Comparison of ENCODE assay signal across 20 mouse cellular contexts in the genomic region with DNA sequence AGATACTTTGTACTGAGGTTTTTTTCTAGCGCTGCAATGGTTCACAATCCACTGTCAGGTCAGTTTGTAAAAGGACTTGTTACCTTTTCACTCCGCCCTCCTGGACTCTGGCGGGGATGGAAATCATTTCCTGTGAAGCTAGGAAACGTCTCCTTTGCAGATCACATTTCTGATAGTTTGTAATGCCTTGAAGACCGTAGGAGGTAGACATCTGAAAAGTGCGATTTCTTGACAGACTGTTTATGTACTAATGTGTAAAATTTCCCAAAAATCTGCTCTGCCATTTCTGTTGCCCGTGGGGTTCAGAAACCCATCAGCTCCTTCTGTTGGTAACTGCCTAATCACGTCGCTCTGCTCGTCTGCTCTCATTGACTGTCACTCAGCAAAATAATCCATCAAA.
DNase-seq lines count a peak whose midpoint lies in the region; ATAC-seq and TF ChIP-seq lines count a peak whose summit lies in the region.
"Had no signal": no experiment of that assay in that cellular context is flagged by ENCODE, and none has a peak within 500 bp of the region (broad histone marks: within the 10 kb centered on the region; RNA-seq: fewer than 3 reads in every experiment).

No protein-coding gene starts in this region.

- peaks cover 9% of the 10 kb centered on the region; the same call in 1 of the 2 replicates for H3K4me1 ChIP-seq in forebrain, embryonic 15.5 days
- H3K4me1 ChIP-seq in forebrain, embryonic 11.5 days (replicated peaks; ENCODE audit: control insufficient read depth, insufficient read depth, low read length): no peaks in the 10 kb centered on the region
- no peaks in the 10 kb centered on the region for H3K4me1 ChIP-seq in intestine, postnatal 0 days (replicated peaks; ENCODE audit: control insufficient read depth, insufficient read depth, low read length)
- H3K4me1 ChIP-seq: heart, embryonic 13.5 days; hindbrain, embryonic 15.5 days had no signal

- TF ChIP-seq POLR2A in brain, embryonic 14.5 days (IDR thresholded peaks at IDR 0.05; ENCODE audit: borderline replicate concordance, extremely low read depth, insufficient read depth, insufficient read length, poor library complexity, severe bottlenecking): no peak

- DNase-seq in forebrain, embryonic 11.5 days (ENCODE audit: low spot score): no peak
- DNase-seq in frontal cortex, postnatal 36 days (ENCODE audit: low spot score in 2 of 2): peak; percentile 21 to 28
- DNase-seq in frontal cortex, postnatal 25 days (ENCODE audit: low spot score in 2 of 2): no peak
- peak; percentile 71 for DNase-seq in brain, embryonic 14.5 days (ENCODE audit: low read depth)
- peak; percentile 31 for DNase-seq in telencephalon, adult 2 months (ENCODE audit: low read depth, low spot score)
- DNase-seq: adrenal gland, adult 2 months; adrenal gland, postnatal 25 days; cerebellum, adult 11-12 months; cerebellum, adult 9-10 months; cerebellum, postnatal 25 days; gastrocnemius, postnatal 36 days; heart, adult 11 months; heart, postnatal 36 days; kidney, adult 8-10 months had no signal

- no peak for ATAC-seq in forebrain, embryonic 15.5 days (replicated peaks)
- no peak for ATAC-seq in forebrain, embryonic 11.5 days (replicated peaks; ENCODE audit: low FRiP score)
- ATAC-seq in intestine, postnatal 0 days: no peak
- ATAC-seq: intestine, embryonic 16.5 days had no signal

- no peak overlapping the region for H3K4me2 ChIP-seq in forebrain, embryonic 15.5 days (replicated peaks)
- H3K4me2 ChIP-seq in forebrain, embryonic 11.5 days (ENCODE audit: low read depth, low read length, severe bottlenecking): no peak overlapping the region
- H3K4me2 ChIP-seq in intestine, postnatal 0 days (replicated peaks; ENCODE audit: low read depth): no peak overlapping the region
- H3K4me2 ChIP-seq: embryonic facial prominence, embryonic 12.5 days; heart, embryonic 13.5 days; hindbrain, embryonic 15.5 days had no signal

- 56% methylated on average over 10 of the region's 10 CpGs for WGBS in forebrain, embryonic 15.5 days
- WGBS in forebrain, embryonic 11.5 days: 79% methylated on average over 10 of the region's 10 CpGs
- WGBS in intestine, postnatal 0 days: 57% methylated on average over 10 of the region's 10 CpGs

- no peaks in the 10 kb centered on the region for H3K27me3 ChIP-seq in forebrain, embryonic 15.5 days
- no peaks in the 10 kb centered on the region for H3K27me3 ChIP-seq in forebrain, embryonic 11.5 days (ENCODE audit: control insufficient read depth, insufficient read depth, low read length)
- H3K27me3 ChIP-seq in intestine, postnatal 0 days (replicated peaks; ENCODE audit: control insufficient read depth, insufficient read depth, low read length): no peaks in the 10 kb centered on the region
- H3K27me3 ChIP-seq: embryonic facial prominence, embryonic 12.5 days; heart, embryonic 13.5 days; hindbrain, embryonic 15.5 days had no signal

- H3K27ac ChIP-seq in forebrain, embryonic 15.5 days (replicated peaks): 0 out of 2 replicates have a peak overlapping the region, but pooled peaks have one; percentile 15
- no peak overlapping the region for H3K27ac ChIP-seq in forebrain, embryonic 11.5 days (ENCODE audit: low read depth, low read length)
- no peak overlapping the region for H3K27ac ChIP-seq in intestine, postnatal 0 days (ENCODE audit: low read depth, low read length)
- H3K27ac ChIP-seq: embryonic facial prominence, embryonic 12.5 days; heart, embryonic 13.5 days; hindbrain, embryonic 15.5 days had no signal

- H3K36me3 ChIP-seq in forebrain, embryonic 15.5 days: no peaks in the 10 kb centered on the region
- H3K36me3 ChIP-seq in forebrain, embryonic 11.5 days (ENCODE audit: control insufficient read depth, insufficient read depth, low read length): no peaks in the 10 kb centered on the region
- no peaks in the 10 kb centered on the region for H3K36me3 ChIP-seq in intestine, postnatal 0 days (ENCODE audit: control insufficient read depth, insufficient read depth)
- H3K36me3 ChIP-seq: embryonic facial prominence, embryonic 12.5 days; heart, embryonic 13.5 days; hindbrain, embryonic 15.5 days had no signal

- no peak overlapping the region for H3K9ac ChIP-seq in forebrain, embryonic 15.5 days (replicated peaks)
- H3K9ac ChIP-seq in forebrain, embryonic 11.5 days (ENCODE audit: low read length): no peak overlapping the region
- no peak overlapping the region for H3K9ac ChIP-seq in intestine, postnatal 0 days (ENCODE audit: low read depth, low read length)
- H3K9ac ChIP-seq: embryonic facial prominence, embryonic 12.5 days; heart, embryonic 13.5 days; hindbrain, embryonic 15.5 days had no signal

- no peak overlapping the region for H3K4me3 ChIP-seq in forebrain, embryonic 15.5 days
- no peak overlapping the region for H3K4me3 ChIP-seq in forebrain, embryonic 11.5 days (ENCODE audit: low read depth, low read length)
- no peak overlapping the region for H3K4me3 ChIP-seq in intestine, postnatal 0 days (ENCODE audit: low read depth, low read length)
- H3K4me3 ChIP-seq: embryonic facial prominence, embryonic 12.5 days; heart, embryonic 13.5 days; hindbrain, embryonic 15.5 days had no signal

- no peaks in the 10 kb centered on the region for H3K9me3 ChIP-seq in forebrain, embryonic 15.5 days
- H3K9me3 ChIP-seq in forebrain, embryonic 11.5 days (ENCODE audit: control insufficient read depth, low read length): no peaks in the 10 kb centered on the region
- H3K9me3 ChIP-seq in intestine, postnatal 0 days (ENCODE audit: control insufficient read depth): no peaks in the 10 kb centered on the region
- H3K9me3 ChIP-seq: embryonic facial prominence, embryonic 12.5 days; heart, embryonic 13.5 days; hindbrain, embryonic 15.5 days had no signal

- no peak for TF ChIP-seq CTCF in brain, embryonic 14.5 days (IDR thresholded peaks at IDR 0.05; ENCODE audit: borderline replicate concordance, extremely low read depth, insufficient read depth, insufficient read length)
- TF ChIP-seq CTCF in intestine, postnatal 0 days (IDR thresholded peaks at IDR 0.05; ENCODE audit: low read depth): no peak

Comparison
In these comparisons a context has a peak if more than half of its experiments do, and no peak if none do; other contexts are left out.
1. DNase-seq: peak in frontal cortex, postnatal 36 days (2 of 2), brain, embryonic 14.5 days (single experiment) and telencephalon, adult 2 months (single experiment); none in forebrain, embryonic 11.5 days (single experiment) and frontal cortex, postnatal 25 days (0 of 2).